Mouse (Mus musculus) midbrain, embryonic 11.5 days (tissue): Measurements from ENCODE around the gene Lyve1. TPM values are rescaled to one million over a fixed set of nuclear protein-coding genes. Genes with fewer than 3 reads are reported as not detected.

Source experiments
- ATAC-seq: fragments of 200-750 bp; cut with Nextera tagmentation; 2 replicates; pipeline ENCODE4 v1.8.0; 2017; ENCODE audit warnings: moderate TSS enrichment, moderate library complexity; ENCODE audit not compliant: low FRiP score
- DNase-seq: peaks from one replicate; pipeline ENCODE4 v3.0.0; 2015; ENCODE audit warnings: low spot score; ENCODE audit errors: missing footprints
- H3K27ac ChIP-seq: fragments of 300-500 bp; sonication (generic); 2 replicates; pipeline ENCODE4 v1.5.1; 2014; ENCODE audit warnings: low read depth, low read length
- H3K27me3 ChIP-seq: fragments of 300-500 bp; sonication (generic); 2 replicates; pipeline ENCODE4 v1.6.1; 2014; ENCODE audit warnings: mild to moderate bottlenecking, low read length, moderate library complexity, mixed read lengths; ENCODE audit not compliant: control insufficient read depth, insufficient read depth
- H3K36me3 ChIP-seq: fragments of 300-500 bp; sonication (generic); 2 replicates; pipeline ENCODE4 v1.6.1; 2014; ENCODE audit warnings: mild to moderate bottlenecking, low read length, moderate library complexity, mixed read lengths; ENCODE audit not compliant: control insufficient read depth, insufficient read depth
- H3K4me1 ChIP-seq: fragments of 300-500 bp; sonication (generic); 2 replicates; pipeline ENCODE4 v1.6.1; 2014; ENCODE audit warnings: low read length; ENCODE audit not compliant: control insufficient read depth, insufficient read depth
- H3K4me2 ChIP-seq: fragments of 300-500 bp; sonication (generic); 2 replicates; pipeline ENCODE4 v1.6.1; 2014; ENCODE audit warnings: mild to moderate bottlenecking, moderate library complexity
- H3K4me3 ChIP-seq: fragments of 300-500 bp; sonication (generic); 2 replicates; pipeline ENCODE4 v1.5.1; 2014; ENCODE audit warnings: low read depth, low read length
- H3K9ac ChIP-seq: fragments of 300-500 bp; sonication (generic); 2 replicates; pipeline ENCODE4 v1.6.1; 2014; ENCODE audit warnings: low read length
- H3K9me3 ChIP-seq: fragments of 300-500 bp; sonication (generic); 2 replicates; pipeline ENCODE4 v1.6.1; 2016; ENCODE audit warnings: low read length; ENCODE audit not compliant: control insufficient read depth
- WGBS: fragments of 180-500 bp; shearing (Covaris S2); extraction: QIAGEN DNeasy Blood & Tissue Kit; methylation state at CpG from one replicate; pipeline ENCODE4 v1.1.7; 2014; 5-methylcytosine and 5-hydroxymethylcytosine counted together
- polyA plus RNA-seq: library from polyadenylated mRNA; unstranded; fragments of >200 nt; fragmentation: Nextera tagmentation; extraction: Ambion mirVana; gene quantifications from 2 replicates; pipeline ENCODE4 v1.2.1, GENCODE M21; 2014

Gene Lyve1
- polyA plus RNA-seq, 1 experiment from 2014 or later = 4.5 TPM

GRCm38 (mm10) chr7:110840332-110840731 lies 22.7 kb downstream of the Lyve1 start:
- DNase-seq (no peak), ATAC-seq (no peak)
- Histone ChIP-seq H3K4me2 (no peak overlapping the region), H3K4me3 (no peak overlapping the region), H3K4me1 (peaks cover 4% of the 10 kb centered on the region), H3K27ac (no peak overlapping the region), H3K36me3 (no peaks in the 10 kb centered on the region), H3K27me3 (no peaks in the 10 kb centered on the region), H3K9ac (no peak overlapping the region), H3K9me3 (no peaks in the 10 kb centered on the region)
- 82% methylated on average over 4 of the region's 4 CpGs for WGBS

- DNase-seq = no peak
- Histone ChIP-seq H3K4me3 (no peak overlapping the region), H3K4me2 (no peak overlapping the region), H3K36me3 (no peaks in the 10 kb centered on the region), H3K27ac (no peak overlapping the region), H3K9ac (no peak overlapping the region), H3K4me1 (no peaks in the 10 kb centered on the region), H3K9me3 (no peaks in the 10 kb centered on the region), H3K27me3 (no peaks in the 10 kb centered on the region)
- no peak for ATAC-seq
- WGBS = 72% methylated on average over 3 of the region's 3 CpGs
These were observed 28.5 kb downstream of the Lyve1 start for GRCm38 (mm10) chr7:110834522-110834921.

- H3K4me1 ChIP-seq = no peaks in the 10 kb centered on the region
- H3K9ac ChIP-seq = no peak overlapping the region
- H3K4me2 ChIP-seq = no peak overlapping the region
- H3K27me3 ChIP-seq = no peaks in the 10 kb centered on the region
- no peaks in the 10 kb centered on the region for H3K36me3 ChIP-seq
- no peak overlapping the region for H3K27ac ChIP-seq
- ATAC-seq (no peak), DNase-seq (no peak)
- WGBS = 96% methylated on average over 1 of the region's 1 CpGs
- H3K4me3 ChIP-seq = no peak overlapping the region
- no peaks in the 10 kb centered on the region for H3K9me3 ChIP-seq
These were observed 29.0 kb downstream of the Lyve1 start for GRCm38 (mm10) chr7:110834018-110834417.

DNA sequence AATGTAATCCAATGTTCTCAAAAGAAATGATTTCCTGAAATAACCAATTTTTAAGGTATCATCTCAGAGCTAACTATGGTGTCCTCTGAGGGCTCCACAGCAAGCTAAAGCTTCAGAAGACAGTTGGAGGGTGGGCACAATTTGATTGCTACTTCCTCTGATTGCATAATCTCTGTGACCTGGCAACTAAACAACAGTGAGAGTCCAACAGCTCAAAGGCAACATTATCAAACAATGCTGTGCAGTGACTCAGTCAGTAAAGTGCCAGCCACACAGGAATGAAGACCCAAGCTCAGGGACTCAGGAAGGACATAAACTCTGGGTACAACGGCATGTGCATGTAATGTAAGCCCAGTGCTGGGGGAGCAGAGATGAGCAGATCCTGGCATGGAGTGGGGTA lies 30.0 kb downstream of the Lyve1 start:
- Histone ChIP-seq H3K27me3 (no peaks in the 10 kb centered on the region), H3K36me3 (no peaks in the 10 kb centered on the region), H3K9me3 (no peaks in the 10 kb centered on the region), H3K9ac (no peak overlapping the region), H3K4me2 (no peak overlapping the region), H3K4me1 (no peaks in the 10 kb centered on the region), H3K4me3 (no peak overlapping the region), H3K27ac (no peak overlapping the region)
- whole genome bisulfite sequencing = 91% methylated on average over 1 of the region's 1 CpGs
- DNase-seq (no peak), ATAC-seq (no peak)

GRCm38 (mm10) chr7:110823995-110824953 lies 38.8 kb downstream of the Lyve1 start:
- DNase-seq (no peak), ATAC-seq (no peak)
- H3K4me2 ChIP-seq = no peak overlapping the region
- H3K4me1 ChIP-seq = no peaks in the 10 kb centered on the region
- H3K27ac ChIP-seq = no peak overlapping the region
- 94% methylated on average over 8 of the region's 8 CpGs for WGBS
- peaks cover 2% of the 10 kb centered on the region; the same call in 1 of the 2 replicates for H3K36me3 ChIP-seq
- H3K9me3 ChIP-seq = no peaks in the 10 kb centered on the region
- H3K4me3 ChIP-seq = no peak overlapping the region
- no peaks in the 10 kb centered on the region for H3K27me3 ChIP-seq
- H3K9ac ChIP-seq = no peak overlapping the region

DNA sequence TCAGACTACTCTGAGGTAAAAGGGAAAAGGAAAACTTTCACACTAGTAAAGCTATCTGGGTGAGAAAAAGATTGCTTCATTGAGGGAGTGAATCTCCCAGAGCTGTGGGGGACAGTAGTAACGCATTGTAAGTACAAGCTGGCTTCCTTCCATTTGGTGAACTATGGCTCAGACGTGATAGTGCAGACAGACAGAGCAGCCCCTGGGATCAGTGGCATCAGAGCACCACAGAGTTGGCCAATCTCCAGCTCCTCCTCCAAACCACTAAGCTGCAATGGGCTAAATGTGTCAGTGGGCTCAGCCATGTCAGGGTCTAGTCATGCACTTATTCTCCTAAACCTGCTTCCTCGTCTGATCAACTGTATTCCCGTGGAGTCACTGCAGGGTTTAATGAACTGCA lies 39.4 kb downstream of the Lyve1 start:
- no peak overlapping the region for H3K9ac ChIP-seq
- H3K4me3 ChIP-seq = no peak overlapping the region
- H3K9me3 ChIP-seq = no peaks in the 10 kb centered on the region
- H3K4me2 ChIP-seq = no peak overlapping the region
- no peaks in the 10 kb centered on the region for H3K27me3 ChIP-seq
- DNase-seq (no peak), ATAC-seq (no peak)
- H3K4me1 ChIP-seq = no peaks in the 10 kb centered on the region
- H3K27ac ChIP-seq = no peak overlapping the region
- 88% methylated on average over 4 of the region's 4 CpGs for WGBS
- H3K36me3 ChIP-seq = peaks cover 2% of the 10 kb centered on the region; the same call in 1 of the 2 replicates

DNA sequence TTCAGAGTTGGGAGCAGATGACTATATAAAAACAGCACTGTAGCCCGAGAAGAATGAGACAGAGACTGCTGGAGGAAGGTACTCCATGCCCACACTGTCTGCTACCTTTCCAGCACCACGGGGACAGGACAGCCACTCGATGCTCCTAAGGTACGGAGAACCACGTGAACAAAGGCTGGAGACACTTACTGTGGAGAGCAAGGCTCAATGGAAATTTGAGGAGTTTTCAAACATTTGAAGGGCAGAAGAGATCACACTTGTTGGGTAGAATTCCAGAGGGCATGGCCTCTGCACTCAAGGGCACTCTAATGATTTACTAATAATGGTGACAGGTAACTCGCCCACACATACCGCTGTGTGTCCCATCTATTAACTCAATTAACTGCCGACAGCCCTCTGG lies 40.0 kb downstream of the Lyve1 start:
- no peaks in the 10 kb centered on the region for H3K9me3 ChIP-seq
- H3K27ac ChIP-seq = no peak overlapping the region
- 90% methylated on average over 8 of the region's 8 CpGs for WGBS
- H3K9ac ChIP-seq = no peak overlapping the region
- ATAC-seq = no peak
- DNase-seq = no peak
- no peaks in the 10 kb centered on the region for H3K4me1 ChIP-seq
- H3K4me2 ChIP-seq = no peak overlapping the region
- peaks cover 2% of the 10 kb centered on the region; the same call in 1 of the 2 replicates for H3K36me3 ChIP-seq
- H3K27me3 ChIP-seq = no peaks in the 10 kb centered on the region
- no peak overlapping the region for H3K4me3 ChIP-seq

- Histone ChIP-seq H3K4me2 (no peak overlapping the region), H3K27ac (no peak overlapping the region), H3K9ac (no peak overlapping the region), H3K27me3 (no peaks in the 10 kb centered on the region), H3K36me3 (peaks cover 2% of the 10 kb centered on the region; the same call in 1 of the 2 replicates), H3K4me3 (no peak overlapping the region), H3K9me3 (no peaks in the 10 kb centered on the region), H3K4me1 (no peaks in the 10 kb centered on the region)
- no peak for DNase-seq
- WGBS = 89% methylated on average over 4 of the region's 4 CpGs
- no peak for ATAC-seq
These were observed 41.0 kb downstream of the Lyve1 start for GRCm38 (mm10) chr7:110822055-110822454.

GRCm38 (mm10) chr7:110821653-110822052 lies 41.4 kb downstream of the Lyve1 start:
- Histone ChIP-seq H3K27me3 (no peaks in the 10 kb centered on the region), H3K36me3 (peaks cover 2% of the 10 kb centered on the region; the same call in 1 of the 2 replicates), H3K4me3 (no peak overlapping the region), H3K4me2 (no peak overlapping the region), H3K9me3 (no peaks in the 10 kb centered on the region), H3K27ac (no peak overlapping the region), H3K4me1 (no peaks in the 10 kb centered on the region), H3K9ac (no peak overlapping the region)
- DNase-seq (no peak), ATAC-seq (no peak)
- 95% methylated on average over 3 of the region's 3 CpGs for WGBS
